Mouse (Mus musculus): ENCODE measurements around the gene Ddost. TPM values are rescaled to one million over a fixed set of nuclear protein-coding genes. Genes with fewer than 3 reads are reported as not detected.

Ddost gene
- polyA plus RNA-seq, 1 experiment from 2014 or later, result 277 TPM

GRCm38 (mm10) chr4:138320711-138321110 lies 16.2 kb downstream of the Ddost start:
- H3K9me3 ChIP-seq (ENCODE audit: control insufficient read depth, low read length), result no peaks in the 10 kb centered on the region

GRCm38 (mm10) chr4:138321488-138321887 lies 17.0 kb downstream of the Ddost start:
- 64% methylated on average over 7 of the region's 7 CpGs for WGBS
- H3K27ac ChIP-seq (replicated peaks in 1 of 2; ENCODE audit: control insufficient read depth in 1 of 2, insufficient read depth in 1 of 2, low read depth in 2 of 2, low read length in 2 of 2), result no peak overlapping the region
- no peak overlapping the region for H3K9ac ChIP-seq (ENCODE audit: low read length)
- no peaks in the 10 kb centered on the region for H3K9me3 ChIP-seq (ENCODE audit: control insufficient read depth, low read length)
- peaks cover 35% of the 10 kb centered on the region for H3K36me3 ChIP-seq (ENCODE audit: control insufficient read depth, insufficient read depth, low read length)
- no peak overlapping the region for H3K4me3 ChIP-seq (ENCODE audit: control insufficient read depth in 1 of 2, insufficient read depth in 1 of 2, low read depth in 1 of 2, low read length in 2 of 2)
- H3K4me1 ChIP-seq (ENCODE audit: control insufficient read depth in 2 of 2, insufficient read depth in 2 of 2, low read length in 2 of 2), result peaks cover 16 to 43% of the 10 kb centered on the region in 2 experiments
- H3K4me2 ChIP-seq (ENCODE audit: low read length), result no peak overlapping the region
- no peaks in the 10 kb centered on the region for H3K27me3 ChIP-seq (ENCODE audit: control insufficient read depth, insufficient read depth, low read length)
- no peak for ATAC-seq (ENCODE audit: insufficient number of reproducible peaks, insufficient read depth, low FRiP score, low read depth)

More at GRCm38 (mm10) chr4:138320711-138321110, 16.2 kb downstream of the Ddost start:
- H3K36me3 ChIP-seq (ENCODE audit: control insufficient read depth, insufficient read depth, low read length), result peaks cover 43% of the 10 kb centered on the region
- no peak overlapping the region for H3K27ac ChIP-seq (replicated peaks in 1 of 2; ENCODE audit: control insufficient read depth in 1 of 2, insufficient read depth in 1 of 2, low read depth in 2 of 2, low read length in 2 of 2)
- no peak overlapping the region for H3K4me3 ChIP-seq (ENCODE audit: control insufficient read depth in 1 of 2, insufficient read depth in 1 of 2, low read depth in 1 of 2, low read length in 2 of 2)
- WGBS, result 56% methylated on average over 11 of the region's 11 CpGs
- H3K4me1 ChIP-seq (ENCODE audit: control insufficient read depth in 2 of 2, insufficient read depth in 2 of 2, low read length in 2 of 2), result peaks cover 16 to 39% of the 10 kb centered on the region in 2 experiments
- H3K9ac ChIP-seq (ENCODE audit: low read length), result no peak overlapping the region
- ATAC-seq (ENCODE audit: insufficient number of reproducible peaks, insufficient read depth, low FRiP score, low read depth), result no peak
- H3K4me2 ChIP-seq (ENCODE audit: low read length), result no peak overlapping the region
- H3K27me3 ChIP-seq (ENCODE audit: control insufficient read depth, insufficient read depth, low read length), result no peaks in the 10 kb centered on the region

GRCm38 (mm10) chr4:138322692-138323091 lies 18.2 kb downstream of the Ddost start:
- no peak for ATAC-seq (ENCODE audit: insufficient number of reproducible peaks, insufficient read depth, low FRiP score, low read depth)

GRCm38 (mm10) chr4:138323753-138324152 lies 19.2 kb downstream of the Ddost start:
- ATAC-seq (ENCODE audit: insufficient number of reproducible peaks, insufficient read depth, low FRiP score, low read depth), result no peak
- 23% methylated on average over 4 of the region's 4 CpGs for WGBS
- Histone ChIP-seq H3K4me1 (ENCODE audit: control insufficient read depth in 2 of 2, insufficient read depth in 2 of 2, low read length in 2 of 2) (peaks cover 16 to 46% of the 10 kb centered on the region in 2 experiments), H3K4me2 (ENCODE audit: low read length) (peak overlapping the region; percentile 44), H3K9ac (ENCODE audit: low read length) (peak overlapping the region; percentile 59), H3K27me3 (ENCODE audit: control insufficient read depth, insufficient read depth, low read length) (no peaks in the 10 kb centered on the region), H3K27ac (replicated peaks in 1 of 2; ENCODE audit: control insufficient read depth in 1 of 2, insufficient read depth in 1 of 2, low read depth in 2 of 2, low read length in 2 of 2) (peak overlapping the region; percentile 94 to 96), H3K36me3 (ENCODE audit: control insufficient read depth, insufficient read depth, low read length) (peaks cover 14% of the 10 kb centered on the region), H3K9me3 (ENCODE audit: control insufficient read depth, low read length) (no peaks in the 10 kb centered on the region), H3K4me3 (ENCODE audit: control insufficient read depth in 1 of 2, insufficient read depth in 1 of 2, low read depth in 1 of 2, low read length in 2 of 2) (no peak overlapping the region)

More at GRCm38 (mm10) chr4:138322692-138323091, 18.2 kb downstream of the Ddost start:
- Histone ChIP-seq H3K27me3 (ENCODE audit: control insufficient read depth, insufficient read depth, low read length) (no peaks in the 10 kb centered on the region), H3K4me3 (ENCODE audit: control insufficient read depth in 1 of 2, insufficient read depth in 1 of 2, low read depth in 1 of 2, low read length in 2 of 2) (no peak overlapping the region), H3K36me3 (ENCODE audit: control insufficient read depth, insufficient read depth, low read length) (peaks cover 23% of the 10 kb centered on the region), H3K9me3 (ENCODE audit: control insufficient read depth, low read length) (no peaks in the 10 kb centered on the region), H3K4me2 (ENCODE audit: low read length) (no peak overlapping the region), H3K9ac (ENCODE audit: low read length) (no peak overlapping the region), H3K4me1 (ENCODE audit: control insufficient read depth in 2 of 2, insufficient read depth in 2 of 2, low read length in 2 of 2) (peaks cover 16 to 46% of the 10 kb centered on the region in 2 experiments), H3K27ac (replicated peaks in 1 of 2; ENCODE audit: control insufficient read depth in 1 of 2, insufficient read depth in 1 of 2, low read depth in 2 of 2, low read length in 2 of 2) (peak overlapping the region; percentile 94 to 96; a peak in 3 of 4 replicates)
- WGBS, result 46% methylated on average over 4 of the region's 4 CpGs

- no peaks in the 10 kb centered on the region for H3K27me3 ChIP-seq (ENCODE audit: control insufficient read depth, insufficient read depth, low read length)
- H3K4me2 ChIP-seq (ENCODE audit: low read length), result peak overlapping the region; percentile 44
- peaks cover 16 to 46% of the 10 kb centered on the region in 2 experiments for H3K4me1 ChIP-seq (ENCODE audit: control insufficient read depth in 2 of 2, insufficient read depth in 2 of 2, low read length in 2 of 2)
- H3K9me3 ChIP-seq (ENCODE audit: control insufficient read depth, low read length), result no peaks in the 10 kb centered on the region
- peak overlapping the region; percentile 94 to 96 for H3K27ac ChIP-seq (replicated peaks in 1 of 2; ENCODE audit: control insufficient read depth in 1 of 2, insufficient read depth in 1 of 2, low read depth in 2 of 2, low read length in 2 of 2)
- H3K9ac ChIP-seq (ENCODE audit: low read length), result peak overlapping the region; percentile 59; the same call in 1 of the 2 replicates
- 84% methylated on average over 3 of the region's 3 CpGs for WGBS
- H3K4me3 ChIP-seq (ENCODE audit: control insufficient read depth in 1 of 2, insufficient read depth in 1 of 2, low read depth in 1 of 2, low read length in 2 of 2), result no peak overlapping the region
- no peak for ATAC-seq (ENCODE audit: insufficient number of reproducible peaks, insufficient read depth, low FRiP score, low read depth)
- peaks cover 10% of the 10 kb centered on the region for H3K36me3 ChIP-seq (ENCODE audit: control insufficient read depth, insufficient read depth, low read length)
These were observed 19.9 kb downstream of the Ddost start for GRCm38 (mm10) chr4:138324451-138324850.

DNA sequence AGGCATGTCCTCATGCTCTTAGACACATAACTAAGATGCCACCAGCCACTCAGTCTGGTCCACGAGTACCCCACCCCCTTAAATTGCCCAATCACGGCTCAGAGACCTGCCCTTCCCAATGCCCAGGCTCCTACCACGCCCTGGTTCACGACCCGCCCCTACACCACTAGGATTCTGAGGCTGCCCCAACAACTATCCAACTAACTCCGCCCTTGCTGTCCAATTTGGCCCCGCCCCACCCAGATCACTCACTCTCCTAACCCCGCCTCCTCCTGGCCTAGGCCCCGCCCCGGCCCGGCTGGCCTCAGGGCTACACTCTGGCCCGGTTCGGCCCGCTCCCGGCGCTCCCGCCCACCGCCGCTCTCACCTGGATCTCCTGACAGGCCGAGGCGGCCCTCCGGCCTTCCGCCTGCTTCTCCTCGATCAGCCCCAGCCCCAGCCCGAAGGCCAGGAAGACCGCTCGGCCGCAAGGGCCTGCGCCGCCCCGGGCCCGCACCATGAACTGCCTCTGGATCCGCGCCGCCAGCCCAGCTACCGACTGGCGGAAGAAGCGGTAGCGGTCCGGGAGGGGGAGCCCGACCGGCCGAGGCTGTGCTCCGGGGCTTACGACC lies 21.0 kb downstream of the Ddost start:
- Histone ChIP-seq H3K4me2 (ENCODE audit: low read length) (peak overlapping the region; percentile 62), H3K36me3 (ENCODE audit: control insufficient read depth, insufficient read depth, low read length) (peaks cover 2% of the 10 kb centered on the region), H3K4me1 (ENCODE audit: control insufficient read depth in 2 of 2, insufficient read depth in 2 of 2, low read length in 2 of 2) (peaks cover 15 to 49% of the 10 kb centered on the region in 2 experiments), H3K9ac (ENCODE audit: low read length) (peak overlapping the region; percentile 91), H3K27me3 (ENCODE audit: control insufficient read depth, insufficient read depth, low read length) (peaks cover 1% of the 10 kb centered on the region; the same call in 1 of the 2 replicates), H3K9me3 (ENCODE audit: control insufficient read depth, low read length) (no peaks in the 10 kb centered on the region), H3K27ac (replicated peaks in 1 of 2; ENCODE audit: control insufficient read depth in 1 of 2, insufficient read depth in 1 of 2, low read depth in 2 of 2, low read length in 2 of 2) (peak overlapping the region; percentile 95 to 96), H3K4me3 (ENCODE audit: control insufficient read depth in 1 of 2, insufficient read depth in 1 of 2, low read depth in 1 of 2, low read length in 2 of 2) (peak overlapping the region; percentile 68 to 83)
- WGBS, result 1% methylated on average over 44 of the region's 45 CpGs
- ATAC-seq (ENCODE audit: insufficient number of reproducible peaks, insufficient read depth, low FRiP score, low read depth), result peak; percentile 93

DNA sequence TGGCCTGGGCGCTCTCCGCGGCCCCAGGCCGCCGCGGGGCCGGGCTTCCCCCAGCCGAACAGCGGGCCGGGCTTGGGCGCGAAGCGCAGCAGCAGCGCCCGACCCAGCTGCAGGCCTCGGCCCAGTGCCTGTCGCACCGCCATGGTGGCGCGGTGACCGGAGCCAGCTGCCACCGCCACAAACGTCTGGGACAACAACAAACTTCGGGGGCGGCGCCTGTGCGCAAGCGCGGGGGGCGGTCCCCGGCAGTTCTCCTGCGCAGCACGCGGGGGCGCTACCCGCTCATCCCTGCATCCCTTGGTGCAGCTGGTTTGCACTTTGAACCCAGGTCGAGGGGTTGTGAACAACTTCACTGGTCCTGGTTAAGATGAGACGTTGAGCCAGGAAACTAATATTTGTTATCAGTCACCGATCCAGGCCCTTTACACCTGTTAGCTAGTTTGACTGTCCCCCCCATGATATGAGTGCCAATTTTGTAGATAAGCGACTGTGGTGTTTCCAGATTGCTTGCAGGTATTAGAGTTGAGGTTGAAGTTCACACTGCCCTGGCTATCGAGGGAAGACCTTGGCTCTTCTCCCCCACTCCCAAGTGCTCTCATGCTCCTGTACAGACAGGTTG lies 21.7 kb downstream of the Ddost start, which contains the start of gene Pink1:
Pink1 (minus strand) TSS at position 231 of the 619 bp plus-strand sequence.
- Histone ChIP-seq H3K27ac (replicated peaks in 1 of 2; ENCODE audit: control insufficient read depth in 1 of 2, insufficient read depth in 1 of 2, low read depth in 2 of 2, low read length in 2 of 2) (peak within 1 kb of the TSS; percentile 95 to 96), H3K9ac (ENCODE audit: low read length) (peak within 1 kb of the TSS; percentile 91), H3K36me3 (ENCODE audit: control insufficient read depth, insufficient read depth, low read length) (no peaks in the 10 kb centered on the region), H3K4me1 (ENCODE audit: control insufficient read depth in 2 of 2, insufficient read depth in 2 of 2, low read length in 2 of 2) (peaks cover 13 to 45% of the 10 kb centered on the region in 2 experiments), H3K27me3 (ENCODE audit: control insufficient read depth, insufficient read depth, low read length) (peaks cover 7% of the 10 kb centered on the region; the same call in 1 of the 2 replicates), H3K4me3 (ENCODE audit: control insufficient read depth in 1 of 2, insufficient read depth in 1 of 2, low read depth in 1 of 2, low read length in 2 of 2) (peak within 1 kb of the TSS; percentile 68 to 83), H3K9me3 (ENCODE audit: control insufficient read depth, low read length) (no peaks in the 10 kb centered on the region), H3K4me2 (ENCODE audit: low read length) (peak within 1 kb of the TSS; percentile 62)
- peak; percentile 70 for ATAC-seq (ENCODE audit: insufficient number of reproducible peaks, insufficient read depth, low FRiP score, low read depth)
- 3% methylated on average over 41 of the region's 41 CpGs for whole genome bisulfite sequencing
